Mouse (Mus musculus) T-cell, adult 66 days (primary cell): Measurements from ENCODE around the gene Mptx2. TPM values are rescaled to one million over a fixed set of nuclear protein-coding genes. Genes with fewer than 3 reads are reported as not detected.

Experiments
- total RNA-seq, 2 experiments: library from RNA; stranded (reverse); gene quantifications; 3 replicates in 1 of 2; 4 replicates in 1 of 2; pipeline ENCODE4 v1.2.4; 2023

Mptx2 gene
- not detected for total RNA-seq

DNA sequence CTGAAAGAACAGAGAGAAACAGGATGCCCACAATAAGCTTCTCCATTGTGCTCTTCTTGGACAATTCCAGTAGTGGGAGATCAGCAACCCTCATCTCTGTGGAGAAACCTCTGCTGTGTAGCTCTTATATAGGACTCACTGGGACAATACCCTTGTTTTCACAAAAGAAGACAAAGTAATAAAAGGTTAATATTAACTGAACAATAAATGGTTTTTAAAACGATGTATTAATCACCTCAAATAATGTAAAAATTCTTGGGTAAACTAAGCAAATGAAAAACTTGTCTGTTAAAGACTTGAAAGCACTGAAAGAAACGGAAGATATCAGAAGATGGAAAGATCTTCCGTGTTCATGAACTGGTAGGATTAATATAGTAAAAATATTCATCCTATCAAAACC, at the start of gene Mptx2:
TSS of gene Mptx2 (minus strand) at position 101 of the 400 bp plus-strand sequence.

GRCm38 (mm10) chr1:173265701-173266100, 11.9 kb downstream of the Mptx2 start, which contains the start of gene Olfr418:
TSS of gene Olfr418 (plus strand) at chr1:173266001.

DNA sequence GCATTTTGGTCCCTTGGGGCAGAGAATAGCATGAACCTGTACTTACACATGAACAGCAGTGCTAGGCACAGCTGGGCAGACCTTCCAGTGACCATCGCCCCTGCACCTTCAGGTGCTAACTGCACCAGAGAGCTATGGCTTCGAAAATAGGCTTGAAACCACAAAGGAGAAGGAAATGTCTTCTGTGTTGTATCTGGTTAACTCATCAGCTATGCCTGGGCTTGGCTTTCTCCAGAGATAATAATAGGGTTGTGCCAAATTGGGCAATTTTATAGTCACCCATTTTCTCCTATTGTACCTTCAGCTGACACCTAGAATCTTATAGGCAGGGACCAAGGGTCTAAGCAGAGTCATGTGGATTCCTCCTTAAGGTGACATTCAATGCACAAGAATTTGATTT, 50.5 kb downstream of the Mptx2 start, which contains the start of gene Fcer1a:
TSS of gene Fcer1a (minus strand) at position 134 of the 400 bp plus-strand sequence.

Other genes starting within 250 kb of the Mptx2 start
- not detected for gene Olfr1408, start 140.4 kb downstream of the Mptx2 start, total RNA-seq
- gene Olfr1406, start 87.1 kb downstream of the Mptx2 start, total RNA-seq: not detected
- not detected for gene Olfr218, start 80.0 kb downstream of the Mptx2 start, total RNA-seq
- not detected for gene Olfr1404, start 65.4 kb downstream of the Mptx2 start, total RNA-seq
- not detected for gene Fcer1a, start 50.6 kb downstream of the Mptx2 start, total RNA-seq
- gene Olfr418, start 11.8 kb downstream of the Mptx2 start, total RNA-seq: not detected
- gene Ackr1, start 56.0 kb upstream of the Mptx2 start, total RNA-seq: not detected
- gene Aim2, start 73.1 kb upstream of the Mptx2 start, total RNA-seq: 10 to 100 TPM; 49.3 to 72.0 TPM
- gene Cadm3, start 89.9 kb upstream of the Mptx2 start, total RNA-seq: under 1 TPM in 1 of 2 experiments, not detected in 1; 0.15 TPM
- gene Ifi206, start 213.3 kb upstream of the Mptx2 start, total RNA-seq: 100 to 1,000 TPM; 121 to 135 TPM